Mouse (Mus musculus): ENCODE measurements around the gene Bach2. TPM values are rescaled to one million over a fixed set of nuclear protein-coding genes. Genes with fewer than 3 reads are reported as not detected.

The Bach2 gene
- polyA plus RNA-seq, 1 experiment from 2014 or later = 8.2 TPM

DNA sequence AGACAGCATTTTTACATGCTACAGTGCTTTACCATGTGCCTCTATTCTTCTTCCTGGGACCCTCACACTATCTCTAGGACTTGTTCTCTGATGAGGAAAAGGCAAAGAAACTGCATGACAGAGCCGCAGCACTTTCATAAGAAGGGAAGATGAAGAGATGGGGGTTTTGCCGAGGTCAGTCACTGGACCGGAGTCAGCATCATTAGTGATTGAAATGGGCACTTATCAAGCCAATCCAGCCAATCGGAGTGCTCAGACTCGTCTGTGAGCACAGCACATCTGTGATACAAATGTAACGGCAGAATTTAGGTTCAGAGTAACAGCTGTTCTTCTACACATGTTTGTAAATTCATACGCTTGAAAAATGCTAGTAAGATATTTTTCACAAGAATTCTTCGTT lies 293.5 kb downstream of the Bach2 start:
- no peak overlapping the region for H3K4me3 ChIP-seq (ENCODE audit: control insufficient read depth in 1 of 2, insufficient read depth in 1 of 2, low read depth in 1 of 2, low read length in 2 of 2)
- H3K9ac ChIP-seq (ENCODE audit: low read length) = peak overlapping the region; percentile 62
- no peaks in the 10 kb centered on the region for H3K36me3 ChIP-seq (ENCODE audit: control insufficient read depth, insufficient read depth, low read length)
- H3K4me2 ChIP-seq (ENCODE audit: low read length) = no peak overlapping the region
- H3K4me1 ChIP-seq (ENCODE audit: control insufficient read depth in 2 of 2, insufficient read depth in 2 of 2, low read length in 2 of 2) = peaks cover 24 to 36% of the 10 kb centered on the region in 2 experiments
- no peaks in the 10 kb centered on the region for H3K27me3 ChIP-seq (ENCODE audit: control insufficient read depth, insufficient read depth, low read length)
- H3K9me3 ChIP-seq (ENCODE audit: control insufficient read depth, low read length) = no peaks in the 10 kb centered on the region
- H3K27ac ChIP-seq (replicated peaks in 1 of 2; ENCODE audit: control insufficient read depth in 1 of 2, insufficient read depth in 1 of 2, low read depth in 2 of 2, low read length in 2 of 2) = peak overlapping the region in 1 of 2 experiments; percentile 52; a peak in 1 of 4 replicates
- no peak for ATAC-seq (ENCODE audit: insufficient number of reproducible peaks, insufficient read depth, low FRiP score, low read depth)
- 64% methylated on average over 8 of the region's 8 CpGs for WGBS

DNA sequence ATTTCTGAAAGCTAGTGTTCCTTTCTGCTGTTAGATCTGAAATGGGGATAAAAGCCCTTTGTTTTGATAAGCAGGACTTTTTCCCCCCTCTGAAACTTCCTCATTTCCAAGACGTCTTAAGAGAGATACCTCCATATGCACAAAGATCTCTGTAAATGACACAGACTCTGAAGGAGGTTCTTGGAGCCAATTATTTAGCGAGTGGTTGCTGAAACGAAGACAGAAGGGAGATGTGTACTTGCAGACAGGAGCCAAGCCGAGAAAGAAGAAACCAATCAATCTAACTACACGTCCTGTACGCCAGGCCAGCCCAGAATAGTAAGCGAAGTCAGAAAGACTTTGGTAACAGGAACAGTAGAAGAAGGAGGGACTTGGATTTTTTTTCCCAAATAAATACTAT lies 295.1 kb downstream of the Bach2 start:
- 65% methylated on average over 7 of the region's 7 CpGs for WGBS
- Histone ChIP-seq H3K27me3 (ENCODE audit: control insufficient read depth, insufficient read depth, low read length) (no peaks in the 10 kb centered on the region), H3K4me1 (ENCODE audit: control insufficient read depth in 2 of 2, insufficient read depth in 2 of 2, low read length in 2 of 2) (peaks cover 27 to 46% of the 10 kb centered on the region in 2 experiments), H3K27ac (replicated peaks in 1 of 2; ENCODE audit: control insufficient read depth in 1 of 2, insufficient read depth in 1 of 2, low read depth in 2 of 2, low read length in 2 of 2) (no peak overlapping the region), H3K36me3 (ENCODE audit: control insufficient read depth, insufficient read depth, low read length) (no peaks in the 10 kb centered on the region), H3K4me2 (ENCODE audit: low read length) (no peak overlapping the region), H3K9me3 (ENCODE audit: control insufficient read depth, low read length) (no peaks in the 10 kb centered on the region), H3K9ac (ENCODE audit: low read length) (no peak overlapping the region), H3K4me3 (ENCODE audit: control insufficient read depth in 1 of 2, insufficient read depth in 1 of 2, low read depth in 1 of 2, low read length in 2 of 2) (no peak overlapping the region)
- ATAC-seq (ENCODE audit: insufficient number of reproducible peaks, insufficient read depth, low FRiP score, low read depth) = no peak

- no peak overlapping the region for H3K9ac ChIP-seq (ENCODE audit: low read length)
- H3K4me2 ChIP-seq (ENCODE audit: low read length) = no peak overlapping the region
- no peak for ATAC-seq (ENCODE audit: insufficient number of reproducible peaks, insufficient read depth, low FRiP score, low read depth)
- H3K9me3 ChIP-seq (ENCODE audit: control insufficient read depth, low read length) = no peaks in the 10 kb centered on the region
- no peak overlapping the region for H3K4me3 ChIP-seq (ENCODE audit: control insufficient read depth in 1 of 2, insufficient read depth in 1 of 2, low read depth in 1 of 2, low read length in 2 of 2)
- H3K36me3 ChIP-seq (ENCODE audit: control insufficient read depth, insufficient read depth, low read length) = no peaks in the 10 kb centered on the region
- WGBS = 83% methylated on average over 7 of the region's 7 CpGs
- peaks cover 22 to 38% of the 10 kb centered on the region in 2 experiments for H3K4me1 ChIP-seq (ENCODE audit: control insufficient read depth in 2 of 2, insufficient read depth in 2 of 2, low read length in 2 of 2)
- no peak overlapping the region for H3K27ac ChIP-seq (replicated peaks in 1 of 2; ENCODE audit: control insufficient read depth in 1 of 2, insufficient read depth in 1 of 2, low read depth in 2 of 2, low read length in 2 of 2)
- H3K27me3 ChIP-seq (ENCODE audit: control insufficient read depth, insufficient read depth, low read length) = no peaks in the 10 kb centered on the region
Observed at GRCm38 (mm10) chr4:32535626-32536025, 297.0 kb downstream of the Bach2 start.

- Histone ChIP-seq H3K27ac (replicated peaks in 1 of 2; ENCODE audit: control insufficient read depth in 1 of 2, insufficient read depth in 1 of 2, low read depth in 2 of 2, low read length in 2 of 2) (peak overlapping the region; percentile 49 to 56), H3K27me3 (ENCODE audit: control insufficient read depth, insufficient read depth, low read length) (no peaks in the 10 kb centered on the region), H3K9me3 (ENCODE audit: control insufficient read depth, low read length) (no peaks in the 10 kb centered on the region), H3K4me2 (ENCODE audit: low read length) (no peak overlapping the region), H3K4me1 (ENCODE audit: control insufficient read depth in 2 of 2, insufficient read depth in 2 of 2, low read length in 2 of 2) (peaks cover 16 to 25% of the 10 kb centered on the region in 2 experiments), H3K9ac (ENCODE audit: low read length) (0 out of 2 replicates have a peak overlapping the region, but pooled peaks have one; percentile 1), H3K36me3 (ENCODE audit: control insufficient read depth, insufficient read depth, low read length) (no peaks in the 10 kb centered on the region), H3K4me3 (ENCODE audit: control insufficient read depth in 1 of 2, insufficient read depth in 1 of 2, low read depth in 1 of 2, low read length in 2 of 2) (no peak overlapping the region)
- no peak for ATAC-seq (ENCODE audit: insufficient number of reproducible peaks, insufficient read depth, low FRiP score, low read depth)
- 57% methylated on average over 8 of the region's 8 CpGs for WGBS
Observed at GRCm38 (mm10) chr4:32536870-32537508, 298.4 kb downstream of the Bach2 start.

- H3K4me2 ChIP-seq (ENCODE audit: low read length) = no peak overlapping the region
- H3K9ac ChIP-seq (ENCODE audit: low read length) = no peak overlapping the region
- ATAC-seq (ENCODE audit: insufficient number of reproducible peaks, insufficient read depth, low FRiP score, low read depth) = no peak
- no peak overlapping the region for H3K27ac ChIP-seq (replicated peaks in 1 of 2; ENCODE audit: control insufficient read depth in 1 of 2, insufficient read depth in 1 of 2, low read depth in 2 of 2, low read length in 2 of 2)
- H3K4me1 ChIP-seq (ENCODE audit: control insufficient read depth in 2 of 2, insufficient read depth in 2 of 2, low read length in 2 of 2) = peaks cover 16 to 22% of the 10 kb centered on the region in 2 experiments
- WGBS = 22% methylated on average over 5 of the region's 5 CpGs
- H3K36me3 ChIP-seq (ENCODE audit: control insufficient read depth, insufficient read depth, low read length) = no peaks in the 10 kb centered on the region
- H3K27me3 ChIP-seq (ENCODE audit: control insufficient read depth, insufficient read depth, low read length) = no peaks in the 10 kb centered on the region
- no peaks in the 10 kb centered on the region for H3K9me3 ChIP-seq (ENCODE audit: control insufficient read depth, low read length)
- no peak overlapping the region for H3K4me3 ChIP-seq (ENCODE audit: control insufficient read depth in 1 of 2, insufficient read depth in 1 of 2, low read depth in 1 of 2, low read length in 2 of 2)
Observed at GRCm38 (mm10) chr4:32538088-32538487, 299.5 kb downstream of the Bach2 start.

DNA sequence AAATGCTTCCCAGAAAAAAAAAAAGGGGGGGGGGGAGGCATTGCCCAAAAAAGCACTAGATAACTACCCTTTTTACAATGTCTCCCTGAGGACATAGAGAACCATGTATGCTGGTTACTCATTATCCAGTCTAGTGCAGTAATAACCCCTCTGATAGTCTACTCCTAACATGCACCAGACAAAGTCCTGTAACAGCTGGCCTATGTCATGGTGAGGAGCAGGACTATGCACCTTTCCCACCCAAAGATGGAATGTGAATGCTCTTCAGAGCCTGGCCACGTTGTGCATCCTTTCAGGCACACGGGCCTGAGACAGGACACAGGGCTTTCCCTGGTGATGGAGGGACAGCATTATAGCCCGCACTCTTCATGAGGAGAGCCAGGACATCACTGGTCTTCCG lies 299.9 kb downstream of the Bach2 start:
- Histone ChIP-seq H3K4me1 (ENCODE audit: control insufficient read depth in 2 of 2, insufficient read depth in 2 of 2, low read length in 2 of 2) (peaks cover 16 to 22% of the 10 kb centered on the region in 2 experiments), H3K27ac (replicated peaks in 1 of 2; ENCODE audit: control insufficient read depth in 1 of 2, insufficient read depth in 1 of 2, low read depth in 2 of 2, low read length in 2 of 2) (no peak overlapping the region), H3K9ac (ENCODE audit: low read length) (no peak overlapping the region), H3K4me3 (ENCODE audit: control insufficient read depth in 1 of 2, insufficient read depth in 1 of 2, low read depth in 1 of 2, low read length in 2 of 2) (no peak overlapping the region), H3K36me3 (ENCODE audit: control insufficient read depth, insufficient read depth, low read length) (no peaks in the 10 kb centered on the region), H3K4me2 (ENCODE audit: low read length) (no peak overlapping the region), H3K9me3 (ENCODE audit: control insufficient read depth, low read length) (no peaks in the 10 kb centered on the region), H3K27me3 (ENCODE audit: control insufficient read depth, insufficient read depth, low read length) (no peaks in the 10 kb centered on the region)
- 0 out of 2 replicates have a peak, but pooled peaks have one; percentile 10 for ATAC-seq (ENCODE audit: insufficient number of reproducible peaks, insufficient read depth, low FRiP score, low read depth)
- WGBS = 57% methylated on average over 4 of the region's 4 CpGs

- Histone ChIP-seq H3K27ac (replicated peaks in 1 of 2; ENCODE audit: control insufficient read depth in 1 of 2, insufficient read depth in 1 of 2, low read depth in 2 of 2, low read length in 2 of 2) (no peak overlapping the region), H3K36me3 (ENCODE audit: control insufficient read depth, insufficient read depth, low read length) (no peaks in the 10 kb centered on the region), H3K4me1 (ENCODE audit: control insufficient read depth in 2 of 2, insufficient read depth in 2 of 2, low read length in 2 of 2) (peaks cover 16 to 24% of the 10 kb centered on the region in 2 experiments), H3K4me3 (ENCODE audit: control insufficient read depth in 1 of 2, insufficient read depth in 1 of 2, low read depth in 1 of 2, low read length in 2 of 2) (no peak overlapping the region), H3K9me3 (ENCODE audit: control insufficient read depth, low read length) (no peaks in the 10 kb centered on the region), H3K4me2 (ENCODE audit: low read length) (no peak overlapping the region), H3K27me3 (ENCODE audit: control insufficient read depth, insufficient read depth, low read length) (no peaks in the 10 kb centered on the region), H3K9ac (ENCODE audit: low read length) (no peak overlapping the region)
- no peak for ATAC-seq (ENCODE audit: insufficient number of reproducible peaks, insufficient read depth, low FRiP score, low read depth)
- WGBS = 82% methylated on average over 11 of the region's 11 CpGs
Observed at GRCm38 (mm10) chr4:32538987-32539386, 300.4 kb downstream of the Bach2 start.
